Mouse (Mus musculus) embryonic facial prominence, embryonic 15.5 days (tissue): ENCODE data around the gene Gm17622. TPM values are rescaled to one million over a fixed set of nuclear protein-coding genes. Genes with fewer than 3 reads are reported as not detected.

Experiments
- ATAC-seq: fragments of 200-750 bp; cut with Nextera tagmentation; 2 replicates; pipeline ENCODE4 v1.8.0; 2017; ENCODE audit warnings: low read depth, moderate TSS enrichment; ENCODE audit not compliant: insufficient number of reproducible peaks, low FRiP score, low TSS enrichment
- H3K27ac ChIP-seq: fragments of 300-500 bp; sonication (generic); replicated peaks from 2 replicates; pipeline ENCODE4 v1.5.1; 2015; ENCODE audit warnings: mild to moderate bottlenecking, inconsistent platforms
- H3K27me3 ChIP-seq: fragments of 300-500 bp; sonication (generic); 2 replicates; pipeline ENCODE4 v1.6.1; 2015; ENCODE audit warnings: inconsistent platforms
- H3K36me3 ChIP-seq: fragments of 300-500 bp; sonication (generic); 2 replicates; pipeline ENCODE4 v1.6.1; 2015; ENCODE audit warnings: mild to moderate bottlenecking, inconsistent platforms
- H3K4me1 ChIP-seq: fragments of 300-500 bp; sonication (generic); 2 replicates; pipeline ENCODE4 v1.6.1; 2015; ENCODE audit warnings: inconsistent platforms
- H3K4me2 ChIP-seq: fragments of 300-500 bp; sonication (generic); replicated peaks from 2 replicates; pipeline ENCODE4 v1.6.1; 2015; ENCODE audit warnings: mild to moderate bottlenecking, inconsistent platforms
- H3K4me3 ChIP-seq: fragments of 300-500 bp; sonication (generic); replicated peaks from 2 replicates; pipeline ENCODE4 v1.5.1; 2015; ENCODE audit warnings: mild to moderate bottlenecking, inconsistent platforms
- H3K9ac ChIP-seq: fragments of 300-500 bp; sonication (generic); 2 replicates; pipeline ENCODE4 v1.6.1; 2015; ENCODE audit warnings: inconsistent platforms
- H3K9me3 ChIP-seq: fragments of 300-500 bp; sonication (generic); replicated peaks from 2 replicates; pipeline ENCODE4 v1.6.1; 2016; ENCODE audit warnings: inconsistent platforms
- WGBS: fragments of 180-500 bp; shearing (Covaris S2); methylation state at CpG from one replicate; pipeline ENCODE4 v1.1.7; 2015; 5-methylcytosine and 5-hydroxymethylcytosine counted together
- polyA plus RNA-seq: library from polyadenylated mRNA; unstranded; fragments of >200 nt; fragmentation: Nextera tagmentation; extraction: Ambion mirVana; gene quantifications from 2 replicates; pipeline ENCODE4 v1.2.1, GENCODE M21; 2015

Gene Gm17622
- polyA plus RNA-seq, 1 experiment from 2014 or later, result not detected

- Histone ChIP-seq H3K9ac (no peak overlapping the region), H3K27ac (peak overlapping the region; percentile 36), H3K36me3 (0 out of 2 replicates have a peak, but pooled peaks cover 2% of the 10 kb centered on the region), H3K4me1 (peaks cover 18% of the 10 kb centered on the region; the same call in 1 of the 2 replicates), H3K4me3 (no peak overlapping the region), H3K4me2 (no peak overlapping the region), H3K27me3 (no peaks in the 10 kb centered on the region), H3K9me3 (no peaks in the 10 kb centered on the region)
- ATAC-seq, result no peak
- WGBS, result 62% methylated on average over 9 of the region's 9 CpGs
These were observed 39.5 kb downstream of the Gm17622 start for GRCm38 (mm10) chr13:96530064-96530463.

DNA sequence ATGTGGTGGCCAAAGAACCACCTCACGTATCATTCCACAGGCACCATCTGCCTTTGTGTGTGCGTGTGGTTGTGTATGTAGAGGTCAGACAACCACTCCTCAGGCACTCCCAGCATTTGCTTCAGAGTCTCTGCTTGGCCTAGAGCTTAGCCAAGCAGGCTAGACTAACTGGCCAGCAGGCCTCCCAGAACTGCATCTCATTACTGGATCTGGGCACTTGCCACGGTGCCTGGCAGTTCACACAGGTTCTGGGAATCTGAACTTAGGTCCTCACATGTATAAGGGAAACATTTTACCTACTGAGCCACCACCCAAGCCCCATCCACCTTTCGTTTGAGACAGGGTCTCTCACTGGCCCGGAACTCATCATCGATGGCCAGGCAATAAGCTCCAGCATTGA lies 41.6 kb downstream of the Gm17622 start:
- no peak overlapping the region for H3K27ac ChIP-seq
- H3K4me2 ChIP-seq, result no peak overlapping the region
- 78% methylated on average over 6 of the region's 6 CpGs for WGBS
- no peaks in the 10 kb centered on the region for H3K27me3 ChIP-seq
- no peak for ATAC-seq
- no peak overlapping the region for H3K9ac ChIP-seq
- no peak overlapping the region for H3K4me3 ChIP-seq
- H3K4me1 ChIP-seq, result peaks cover 18% of the 10 kb centered on the region; the same call in 1 of the 2 replicates
- H3K9me3 ChIP-seq, result no peaks in the 10 kb centered on the region
- H3K36me3 ChIP-seq, result 0 out of 2 replicates have a peak, but pooled peaks cover 2% of the 10 kb centered on the region

DNA sequence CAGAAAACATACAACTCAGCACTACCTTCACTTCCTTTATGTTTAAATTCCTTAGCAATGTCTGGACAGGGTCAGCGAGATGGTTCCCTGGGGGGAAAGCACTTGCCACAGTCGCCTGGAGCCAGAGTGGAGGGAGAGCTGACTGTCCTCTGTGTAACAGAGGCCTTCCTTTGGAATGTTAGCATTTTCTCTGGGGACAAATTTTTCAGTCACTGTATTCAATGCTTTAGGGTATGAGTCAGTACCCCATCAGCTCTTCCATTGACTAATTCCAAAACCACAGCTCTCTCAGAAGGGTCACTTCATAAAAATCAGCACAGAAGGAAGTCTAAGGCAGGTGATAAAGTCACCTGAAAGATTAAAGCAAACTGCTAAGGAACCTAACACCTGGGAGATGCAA lies 43.2 kb downstream of the Gm17622 start:
- Histone ChIP-seq H3K4me3 (no peak overlapping the region), H3K9me3 (no peaks in the 10 kb centered on the region), H3K36me3 (0 out of 2 replicates have a peak, but pooled peaks cover 1% of the 10 kb centered on the region), H3K9ac (no peak overlapping the region), H3K27me3 (no peaks in the 10 kb centered on the region), H3K4me1 (peaks cover 15% of the 10 kb centered on the region; the same call in 1 of the 2 replicates), H3K4me2 (no peak overlapping the region), H3K27ac (no peak overlapping the region)
- no peak for ATAC-seq
- WGBS, result 44% methylated on average over 2 of the region's 2 CpGs

DNA sequence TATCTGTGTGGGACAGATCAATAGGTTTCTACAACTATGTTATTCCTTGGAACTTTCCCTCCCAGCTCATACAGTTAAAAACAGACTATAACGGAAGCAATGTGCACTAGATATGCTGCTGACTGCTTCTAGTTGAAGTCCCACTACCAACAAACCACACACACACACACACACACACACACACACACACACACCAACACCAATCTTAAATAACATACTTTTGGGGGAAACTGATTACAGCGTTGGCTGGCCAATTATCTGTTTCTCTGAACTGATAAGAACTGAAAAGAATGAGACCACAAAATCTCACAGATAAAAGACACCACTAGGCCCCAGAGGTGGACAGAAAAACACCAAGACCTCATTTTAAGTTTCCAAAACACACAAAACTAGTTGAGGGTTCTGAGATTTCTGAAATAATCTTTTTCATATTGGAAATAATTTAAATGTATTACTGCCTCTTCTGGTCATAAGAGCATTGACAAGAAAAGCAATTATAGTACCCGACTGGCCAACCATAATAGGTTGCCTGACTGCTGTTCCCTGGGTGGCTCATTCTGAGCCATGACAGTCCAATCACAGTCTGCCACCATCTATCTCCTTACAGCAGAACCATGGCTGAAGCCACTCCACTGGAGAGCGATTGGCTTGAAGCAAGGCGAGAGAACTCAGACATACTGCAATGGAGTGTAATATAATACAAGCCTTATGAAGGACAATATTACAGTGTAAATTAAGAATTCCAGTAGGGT lies 46.5 kb downstream of the Gm17622 start:
- no peak for ATAC-seq
- WGBS, result 74% methylated on average over 5 of the region's 5 CpGs

DNA sequence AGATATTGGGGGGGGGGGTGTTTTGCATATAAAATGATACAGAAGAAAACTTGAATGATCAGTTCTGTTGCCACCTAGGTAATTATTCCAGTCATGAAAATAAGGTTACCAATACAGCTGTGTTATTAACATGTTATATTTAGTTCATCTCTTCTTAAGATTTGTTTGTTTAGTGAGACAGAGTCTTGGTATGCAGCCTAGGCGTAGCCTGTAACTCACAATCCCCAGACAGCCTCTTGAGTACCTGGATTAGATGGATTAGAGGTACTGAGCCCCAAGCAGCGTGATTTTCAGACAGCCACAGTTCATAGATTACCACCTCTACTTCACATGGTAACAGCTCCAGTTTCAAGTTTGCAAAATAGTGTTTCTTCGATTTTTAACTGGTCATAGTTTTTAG lies 47.6 kb downstream of the Gm17622 start:
- Histone ChIP-seq H3K36me3 (no peaks in the 10 kb centered on the region), H3K27ac (no peak overlapping the region), H3K9me3 (no peaks in the 10 kb centered on the region), H3K9ac (no peak overlapping the region), H3K4me1 (peaks cover 4% of the 10 kb centered on the region), H3K4me3 (no peak overlapping the region), H3K27me3 (no peaks in the 10 kb centered on the region), H3K4me2 (no peak overlapping the region)
- WGBS, result 74% methylated on average over 3 of the region's 3 CpGs
- ATAC-seq, result no peak

More for the DNA sequence above, 46.5 kb downstream of the Gm17622 start:
- no peak overlapping the region for H3K4me3 ChIP-seq
- no peak overlapping the region for H3K27ac ChIP-seq
- no peak overlapping the region for H3K9ac ChIP-seq
- H3K36me3 ChIP-seq, result no peaks in the 10 kb centered on the region
- H3K9me3 ChIP-seq, result no peaks in the 10 kb centered on the region
- no peak overlapping the region for H3K4me2 ChIP-seq
- H3K4me1 ChIP-seq, result peaks cover 10% of the 10 kb centered on the region
- no peaks in the 10 kb centered on the region for H3K27me3 ChIP-seq

Other genes with a start within 250 kb of the Gm17622 start
- gene Poc5, start 102.4 kb upstream of the Gm17622 start, polyA plus RNA-seq, result 14.3 and 20.6 TPM in 2 replicates
- gene Ankdd1b, start 19.5 kb upstream of the Gm17622 start, polyA plus RNA-seq, result 0.12 and 0.26 TPM in 2 replicates
- gene Polk, start 51.8 kb downstream of the Gm17622 start, polyA plus RNA-seq, result 11.3 and 13.3 TPM in 2 replicates
- 10.4 and 12.2 TPM in 2 replicates for gene Col4a3bp, start 51.9 kb downstream of the Gm17622 start, polyA plus RNA-seq
- gene Hmgcr, start 180.2 kb downstream of the Gm17622 start, polyA plus RNA-seq, result 52.9 and 55.6 TPM in 2 replicates